Mouse (Mus musculus): Measurements from ENCODE around the gene Tcf12.

Gene Tcf12

GRCm38 (mm10) chr9:72111622-72112550 lies at the start of gene Tcf12:
Gene Tcf12, minus strand, starts transcription at chr9:72111871.
- DNase-seq: peak; percentile 67 to 85

DNA sequence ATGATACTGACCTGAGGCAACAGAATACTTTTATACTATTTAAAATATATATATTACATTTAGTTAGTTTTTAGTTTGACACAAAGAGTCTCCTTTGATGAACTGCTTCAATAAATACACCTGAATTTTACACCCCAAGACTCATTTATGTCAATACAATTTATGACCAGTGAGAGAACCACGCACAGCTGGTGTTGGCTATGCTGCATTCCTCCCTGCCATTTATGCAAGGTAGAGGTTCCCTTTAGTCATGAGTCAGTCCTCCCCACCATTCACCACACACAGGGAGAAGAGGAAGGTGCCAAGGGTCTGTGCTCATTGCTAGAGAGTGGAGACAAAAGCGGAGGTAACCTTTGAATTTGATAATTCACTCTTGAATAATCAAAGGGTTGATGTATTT lies 46.7 kb upstream of the Tcf12 start:
- DNase-seq: no peak

- no peak for DNase-seq
Observed at GRCm38 (mm10) chr9:72157091-72157490, 45.4 kb upstream of the Tcf12 start.

DNA sequence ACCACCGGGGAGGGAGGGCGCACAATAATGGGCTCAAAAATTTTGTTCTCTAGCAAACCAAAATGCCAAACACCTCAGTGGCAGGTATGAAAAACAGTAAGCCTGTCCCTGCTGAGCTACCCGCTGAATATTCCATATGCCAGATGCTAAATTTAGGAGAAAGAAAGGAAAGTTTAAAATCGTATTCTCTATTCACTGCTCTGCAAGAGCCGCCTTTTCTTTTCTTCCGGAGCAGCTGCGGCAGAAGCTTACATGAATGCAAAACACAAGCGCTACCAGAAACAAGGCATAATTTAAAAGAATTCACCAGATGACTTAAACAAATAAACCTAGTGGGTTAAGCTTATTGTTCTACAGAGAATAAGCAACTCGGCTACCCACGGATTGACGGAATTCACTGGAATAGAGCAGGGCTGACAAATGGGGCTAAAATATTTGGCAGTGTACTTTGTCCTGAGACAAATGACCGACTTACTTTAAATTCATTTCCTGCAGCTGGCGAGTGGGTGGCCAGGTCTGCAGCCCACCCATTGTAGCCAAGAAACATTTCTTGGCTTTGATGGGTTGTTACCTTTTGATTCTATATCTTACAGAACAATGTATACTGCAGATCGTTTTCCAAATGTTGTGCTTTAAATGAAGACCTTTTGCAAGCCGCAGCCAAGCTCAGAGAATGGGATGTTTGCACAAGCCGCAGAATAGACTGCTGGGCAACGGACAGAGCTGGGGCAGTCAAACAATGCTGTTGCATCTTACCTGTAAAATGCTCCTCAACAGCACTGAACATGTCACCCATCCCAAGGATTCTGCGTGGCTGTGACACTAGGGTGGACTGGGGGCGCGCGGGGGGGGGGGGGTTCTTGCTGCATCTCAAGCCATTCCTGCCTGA lies 43.8 kb upstream of the Tcf12 start:
- peak; percentile 66 to 67 for DNase-seq

DNA sequence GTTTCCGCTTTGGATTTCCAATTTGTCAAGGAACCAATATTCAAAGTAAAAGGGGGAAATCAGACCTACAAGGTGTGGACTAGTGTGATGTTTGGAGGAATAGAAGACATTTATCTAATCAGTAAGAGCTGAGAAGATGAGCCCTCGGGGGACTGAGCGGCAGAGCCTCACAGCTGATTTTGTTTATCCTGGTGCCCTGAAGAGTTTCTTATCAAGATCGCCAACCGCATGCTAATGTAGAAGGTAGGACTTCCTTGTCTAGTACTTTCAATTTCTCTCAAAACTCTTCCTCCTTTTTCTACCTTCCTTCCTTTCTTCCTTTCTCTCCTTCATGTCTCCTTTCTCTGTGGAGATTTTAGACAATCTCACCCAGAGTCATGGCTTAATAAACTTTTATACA lies 32.5 kb upstream of the Tcf12 start:
- no peak for DNase-seq

- no peak for DNase-seq
Observed at GRCm38 (mm10) chr9:72137899-72138298, 26.2 kb upstream of the Tcf12 start.

DNA sequence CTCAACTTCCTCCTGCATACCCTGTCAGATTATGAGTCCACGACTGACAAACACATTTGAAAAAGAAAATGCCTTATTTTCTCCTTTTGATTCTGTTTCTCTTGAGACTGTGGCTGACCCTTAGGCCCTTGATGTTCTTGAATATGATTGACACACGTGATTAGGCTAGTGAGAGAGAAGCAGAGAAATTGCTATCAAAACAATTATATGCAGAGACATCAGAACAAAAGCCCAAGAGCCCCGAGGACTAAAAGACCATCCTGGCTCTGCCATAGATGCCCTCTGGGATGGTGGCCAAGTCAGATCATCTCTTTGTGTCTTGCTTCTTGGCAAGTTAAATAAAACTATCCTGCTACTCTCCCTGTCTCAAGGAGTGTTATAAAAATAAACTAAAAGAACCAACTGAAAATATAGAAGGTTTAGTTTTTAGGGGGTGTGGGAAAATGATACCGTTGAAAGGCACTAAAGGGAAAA lies 22.1 kb upstream of the Tcf12 start:
- DNase-seq: peak; percentile 33 to 40

GRCm38 (mm10) chr9:72133089-72133771 lies 21.6 kb upstream of the Tcf12 start:
- DNase-seq: peak; percentile 72 to 90

DNA sequence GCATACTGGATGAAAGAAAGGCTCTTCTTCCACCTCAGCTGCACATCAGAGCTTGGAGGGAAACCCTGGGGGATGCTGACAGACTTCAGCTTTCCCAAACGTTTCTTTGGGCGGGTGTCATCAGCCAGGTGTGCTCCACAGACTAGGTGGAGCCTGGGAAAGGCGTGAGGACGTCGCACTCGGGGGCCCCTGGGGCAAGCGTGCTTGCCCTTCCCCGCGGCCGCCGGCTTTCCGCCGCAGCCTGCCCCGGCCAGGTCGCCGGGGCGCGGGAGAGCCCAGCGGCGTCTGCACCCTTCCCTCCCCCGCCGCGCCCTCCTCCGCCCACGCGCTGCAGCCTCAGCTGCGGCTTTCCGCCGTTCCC lies 21.0 kb upstream of the Tcf12 start:
- no peak for DNase-seq

- DNase-seq: no peak
Observed at GRCm38 (mm10) chr9:72129884-72130283, 18.2 kb upstream of the Tcf12 start.

GRCm38 (mm10) chr9:72125442-72125841 lies 13.8 kb upstream of the Tcf12 start:
- peak; percentile 70 to 79 for DNase-seq

DNA sequence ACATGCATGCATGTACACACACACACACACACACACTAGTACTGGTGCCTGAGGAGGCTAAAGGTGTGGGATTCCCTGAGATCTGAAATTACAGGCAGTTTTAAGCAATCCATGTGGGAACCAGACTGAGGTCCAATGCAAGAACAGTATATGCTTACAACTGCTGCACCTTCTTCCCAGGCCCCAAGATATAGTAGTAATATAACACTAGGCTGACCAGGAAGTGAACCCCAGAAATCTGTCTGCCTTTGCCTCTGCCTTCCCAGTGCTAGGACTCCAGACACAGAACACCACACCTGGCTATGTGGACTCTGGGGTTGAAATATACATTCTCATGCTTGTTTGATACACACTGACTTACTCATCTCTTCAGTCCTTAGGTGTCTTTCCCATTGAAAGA lies 6.8 kb upstream of the Tcf12 start:
- no peak for DNase-seq

DNA sequence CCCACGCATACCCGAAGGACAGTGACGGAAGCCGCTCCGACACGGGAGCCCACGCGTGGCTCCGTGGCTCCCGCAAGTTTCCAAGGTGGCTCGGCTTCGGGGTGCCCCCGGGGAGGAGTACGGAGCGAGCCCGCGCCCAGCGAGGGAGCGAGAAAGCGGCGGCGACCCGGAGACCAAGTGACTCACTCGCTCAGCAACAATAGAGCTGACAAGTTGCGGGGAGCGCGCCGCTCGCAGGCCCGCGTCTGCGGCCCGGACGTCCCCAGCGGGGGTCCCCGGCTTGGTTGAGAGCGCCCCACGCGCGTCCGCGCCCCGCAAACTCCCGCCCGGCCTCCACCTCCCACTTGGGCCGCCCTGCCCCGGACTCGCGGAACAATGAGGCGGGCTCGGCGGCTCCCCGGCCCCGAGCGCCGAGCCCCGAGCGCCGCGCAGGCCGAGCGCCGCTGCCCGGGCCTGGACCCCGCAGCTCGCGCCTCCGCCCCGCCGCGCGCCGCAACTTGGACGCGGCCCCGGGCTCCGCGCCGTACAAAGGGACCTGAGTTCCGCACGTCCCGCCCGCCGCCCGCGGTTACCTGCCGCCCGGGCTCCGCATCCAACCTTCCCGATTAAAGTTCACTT lies 558 bp downstream of the Tcf12 start:
- DNase-seq: peak; percentile 68 to 83

DNA sequence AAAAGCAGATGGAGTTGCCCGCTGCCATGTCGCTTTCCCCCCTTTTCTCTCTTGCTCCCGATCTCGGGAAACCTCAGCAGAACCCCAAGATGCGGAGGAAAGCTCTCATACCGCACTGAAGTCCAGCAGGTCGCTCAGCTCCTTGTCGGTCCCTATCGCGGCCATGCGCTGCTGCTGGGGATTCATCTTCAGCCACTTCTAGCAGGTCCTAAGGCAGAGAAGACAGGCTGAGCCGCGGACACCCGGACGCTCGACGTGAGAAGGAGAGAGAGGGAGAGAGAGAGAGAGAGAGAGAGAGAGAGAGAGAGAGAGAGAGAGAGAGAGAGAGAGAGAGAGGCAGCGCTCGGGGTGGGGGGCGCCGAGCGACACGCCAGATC lies 1.1 kb downstream of the Tcf12 start:
- peak; percentile 59 to 64 for DNase-seq

DNA sequence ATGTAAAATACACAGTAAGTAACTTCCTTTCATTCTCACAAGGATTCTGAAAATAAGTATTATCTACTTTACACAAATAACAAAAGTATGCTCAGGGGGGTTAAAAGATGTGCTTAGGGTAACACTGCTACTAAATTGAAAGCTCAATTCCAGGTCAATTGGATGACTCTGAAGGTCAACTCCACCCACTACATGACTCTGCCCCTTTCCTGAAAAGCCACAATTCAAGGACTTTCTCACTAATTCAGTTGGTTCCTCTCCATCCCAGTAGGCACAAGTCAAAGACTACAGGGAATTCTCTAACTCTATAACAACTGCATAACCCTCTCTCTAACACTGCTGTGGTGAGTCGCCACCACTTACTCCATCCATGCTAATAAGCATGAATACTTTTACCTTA lies 8.2 kb downstream of the Tcf12 start:
- DNase-seq: no peak

DNA sequence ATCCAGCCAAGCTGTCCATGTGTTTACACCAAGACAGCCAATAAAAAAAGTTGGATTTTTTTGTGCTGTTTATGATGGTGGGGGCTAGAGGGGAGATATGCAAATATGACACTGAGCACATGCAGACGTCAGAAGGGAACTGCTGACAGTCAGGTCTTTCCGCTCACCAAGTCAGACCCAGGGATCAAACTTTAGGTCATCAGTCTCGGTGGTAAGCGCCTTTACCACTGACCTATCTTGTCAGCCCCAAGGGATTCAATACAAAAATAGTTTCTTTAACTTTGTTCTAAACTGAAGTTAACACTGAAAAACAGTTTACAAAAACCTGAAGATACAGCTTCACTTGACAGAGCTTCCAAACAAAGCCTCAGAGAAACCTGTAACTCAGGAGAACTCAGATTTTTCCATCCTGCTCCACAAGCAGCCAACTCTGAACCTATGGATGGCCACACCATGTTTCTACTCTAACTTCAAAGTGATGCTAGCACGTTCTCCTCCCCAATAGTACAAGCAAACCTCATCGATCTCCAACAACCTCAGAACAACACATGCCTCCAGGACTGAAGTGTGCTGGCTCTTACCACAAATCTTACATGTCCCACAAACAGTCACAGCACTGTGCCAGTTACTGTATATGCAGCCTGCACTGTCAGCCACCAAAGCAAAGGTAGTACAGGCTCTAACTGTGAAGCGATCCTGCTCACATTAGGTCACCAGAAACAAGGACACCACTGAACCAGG lies 11.6 kb downstream of the Tcf12 start:
- DNase-seq: no peak

- DNase-seq: no peak
Observed at GRCm38 (mm10) chr9:72098056-72098455, 13.6 kb downstream of the Tcf12 start.

GRCm38 (mm10) chr9:72097083-72097482 lies 14.6 kb downstream of the Tcf12 start:
- DNase-seq: no peak

DNA sequence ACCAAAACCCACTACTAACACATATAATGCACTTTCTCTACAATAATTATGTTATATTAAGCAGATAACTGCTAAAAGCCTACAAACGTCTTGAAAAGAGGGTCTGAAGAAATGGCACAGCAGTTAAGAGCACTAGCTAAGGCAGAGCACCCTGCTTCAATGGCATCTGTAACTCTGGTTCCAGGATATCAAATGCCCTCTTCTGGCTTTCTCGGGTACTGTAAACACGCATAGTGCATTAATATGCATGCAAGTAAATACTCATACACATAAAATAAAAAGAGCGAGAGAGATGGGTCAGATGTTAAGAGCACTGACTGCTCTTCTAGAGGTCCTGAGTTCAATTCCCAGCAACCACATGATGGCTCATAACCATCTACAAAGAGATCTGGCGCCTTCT lies 17.0 kb downstream of the Tcf12 start:
- no peak for DNase-seq

DNA sequence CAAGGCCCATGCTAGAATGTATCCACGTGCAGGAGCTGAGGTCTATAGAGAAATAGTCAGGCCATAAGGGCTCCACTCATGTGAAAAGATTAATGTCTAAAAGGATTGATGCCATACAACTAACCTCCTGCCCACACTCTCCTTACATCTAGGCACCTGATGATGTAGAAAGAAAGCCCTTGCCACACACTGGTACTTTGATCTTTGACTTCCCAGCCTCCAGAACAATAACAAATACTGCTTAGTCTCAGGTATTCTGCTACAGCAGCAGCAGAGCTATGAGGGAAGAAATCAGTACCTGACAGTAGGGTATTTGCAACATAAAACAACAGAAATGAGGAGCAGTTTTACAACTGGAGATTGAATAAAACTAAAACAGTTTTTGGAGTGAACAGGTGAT lies 19.5 kb downstream of the Tcf12 start:
- no peak for DNase-seq

- no peak for DNase-seq
Observed at GRCm38 (mm10) chr9:72088893-72089611, 22.6 kb downstream of the Tcf12 start.

Measured in cerebellum, adult 18-20 months (tissue).